Mouse (Mus musculus) lung, postnatal 0 days (tissue): Measurements from ENCODE around the gene Tspan5.

ENCODE experiments used
- CTCF ChIP-seq: IDR thresholded peaks from 2 replicates; pipeline ENCODE4 v1.5.1; 2016; ENCODE audit warnings: antibody characterized with exemption, mild to moderate bottlenecking
- EP300 ChIP-seq: IDR thresholded peaks from 2 replicates; pipeline ENCODE4 v1.6.1; 2016; ENCODE audit warnings: antibody characterized with exemption, mild to moderate bottlenecking, control low read depth

DNA sequence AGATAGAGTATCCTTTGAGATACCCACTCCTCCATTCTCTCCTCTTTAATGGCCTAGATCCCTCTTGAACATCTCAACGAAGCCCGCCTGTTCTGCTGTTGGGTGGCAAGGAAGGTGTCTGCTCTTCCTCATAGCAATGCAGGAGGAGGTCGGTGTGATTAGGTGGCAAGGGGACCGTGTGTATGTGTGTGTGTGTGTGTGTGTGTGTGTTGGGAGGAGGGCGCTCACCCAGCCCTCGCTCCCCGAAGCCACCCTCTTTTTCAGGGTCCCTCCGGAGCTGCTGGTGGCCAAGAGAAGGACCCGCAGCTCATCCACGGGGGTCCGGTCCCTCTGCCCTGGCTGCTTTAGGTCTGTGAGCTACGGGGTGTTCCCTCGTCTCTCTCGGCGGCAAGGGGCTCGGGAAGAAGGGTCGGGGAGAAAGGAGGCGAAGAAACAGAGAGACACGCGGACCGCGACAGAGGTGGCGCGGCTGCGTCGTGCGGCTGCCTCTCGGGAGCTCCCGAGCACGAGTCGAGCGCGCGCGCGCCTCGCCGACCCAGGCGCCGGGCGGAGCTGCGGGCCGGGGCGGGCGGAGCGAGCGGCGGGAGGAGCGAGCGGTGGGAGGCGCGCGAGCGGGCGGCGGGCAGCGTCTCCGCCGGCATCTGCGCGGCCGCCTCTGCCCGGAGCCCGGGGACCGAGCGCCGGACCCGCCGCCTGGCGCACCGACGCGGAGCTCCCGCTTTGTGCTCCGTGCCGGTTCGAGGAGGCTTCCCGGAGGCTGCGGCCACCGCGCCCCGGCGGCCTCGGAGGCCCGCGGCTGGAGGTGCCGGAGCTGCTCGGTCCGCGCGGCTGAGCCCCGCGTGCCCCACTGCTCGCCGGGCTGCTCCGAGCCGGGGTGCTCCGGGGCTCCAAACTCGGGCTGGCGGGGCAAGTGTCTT lies at the start of gene Tspan5:
- TF ChIP-seq CTCF (no peak), EP300 (no peak)
